13 mouse cellular contexts compared by ENCODE assay signal in the genomic region with DNA sequence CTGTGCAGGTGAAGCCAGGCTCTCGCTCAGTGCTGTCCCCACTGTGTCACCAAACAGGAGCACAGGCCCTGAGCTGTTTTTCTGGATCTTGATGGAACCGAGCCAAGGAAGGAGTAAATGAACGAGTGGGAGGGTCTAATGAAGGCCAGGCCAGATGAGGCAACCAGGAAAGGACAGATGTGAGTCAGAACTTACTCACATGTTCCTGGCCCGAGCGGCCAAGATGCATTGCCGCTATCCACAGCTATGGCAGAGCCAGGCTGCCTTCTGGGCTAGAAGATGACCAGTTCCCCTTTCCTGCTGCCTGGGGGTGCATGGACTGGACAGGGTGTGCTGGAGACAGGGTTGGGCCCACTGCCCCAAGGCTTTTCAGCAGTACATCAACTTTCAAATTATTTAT. TPM values are rescaled to one million over a fixed set of nuclear protein-coding genes. Genes with fewer than 3 reads are reported as not detected.
DNase-seq lines count a peak whose midpoint lies in the region; ATAC-seq and TF ChIP-seq lines count a peak whose summit lies in the region.
"Had no signal": no experiment of that assay in that cellular context is flagged by ENCODE, and none has a peak within 500 bp of the region (broad histone marks: within the 10 kb centered on the region; RNA-seq: fewer than 3 reads in every experiment).

No protein-coding gene starts in this region.

- no peak overlapping the region for H3K9ac ChIP-seq in embryonic facial prominence, embryonic 13.5 days
- H3K9ac ChIP-seq in stomach, postnatal 0 days (ENCODE audit: low read length) = no peak overlapping the region

- 76% methylated on average over 6 of the region's 6 CpGs for WGBS in embryonic facial prominence, embryonic 13.5 days
- 43% methylated on average over 6 of the region's 6 CpGs for WGBS in stomach, postnatal 0 days

- intact Hi-C loops in heart, postnatal 36 days (cut with DNase I) = no loop called here
- intact Hi-C loops in left cerebral cortex, postnatal 14 days (cut with DNase I) = no loop called here

- H3K27me3 ChIP-seq in embryonic facial prominence, embryonic 13.5 days = no peaks in the 10 kb centered on the region
- H3K27me3 ChIP-seq in stomach, postnatal 0 days (ENCODE audit: control insufficient read depth, insufficient read depth, low read length) = no peaks in the 10 kb centered on the region

- no peak overlapping the region for H3K4me2 ChIP-seq in embryonic facial prominence, embryonic 13.5 days
- H3K4me2 ChIP-seq in stomach, postnatal 0 days (replicated peaks; ENCODE audit: low read depth) = no peak overlapping the region

- no peak for TF ChIP-seq CTCF in stomach, postnatal 0 days (IDR thresholded peaks at IDR 0.05; ENCODE audit: low read depth)

- ATAC-seq in embryonic facial prominence, embryonic 13.5 days (ENCODE audit: insufficient number of reproducible peaks, insufficient read depth, low FRiP score, low TSS enrichment, low read depth) = 0 out of 2 replicates have a peak, but pooled peaks have one; percentile 13
- ATAC-seq in stomach, postnatal 0 days (ENCODE audit: low FRiP score, low TSS enrichment) = peak; percentile 79

- no peaks in the 10 kb centered on the region for H3K36me3 ChIP-seq in embryonic facial prominence, embryonic 13.5 days
- H3K36me3 ChIP-seq in stomach, postnatal 0 days (ENCODE audit: control insufficient read depth, insufficient read depth, low read length) = no peaks in the 10 kb centered on the region

- H3K27ac ChIP-seq in embryonic facial prominence, embryonic 13.5 days = no peak overlapping the region
- H3K27ac ChIP-seq in stomach, postnatal 0 days (replicated peaks) = peak overlapping the region; percentile 78
- H3K27ac ChIP-seq: left cerebral cortex, adult 2 months had no signal

- peak; percentile 56 to 68 for DNase-seq in urinary bladder, postnatal 36 days (ENCODE audit: low spot score in 2 of 2)
- DNase-seq in urinary bladder, postnatal 4 days (ENCODE audit: low spot score in 2 of 2) = no peak
- peak; percentile 56 to 62 for DNase-seq in heart, postnatal 36 days
- DNase-seq in stomach, postnatal 0 days (ENCODE audit: low spot score) = peak; percentile 58
- DNase-seq in testis, postnatal 10 days (ENCODE audit: low spot score) = no peak
- no peak for DNase-seq in right cerebral cortex, postnatal 4 days
- DNase-seq in left cerebral cortex, postnatal 14 days (ENCODE audit: low spot score in 2 of 2) = no peak

- H3K9me3 ChIP-seq in embryonic facial prominence, embryonic 13.5 days = no peaks in the 10 kb centered on the region
- H3K9me3 ChIP-seq in stomach, postnatal 0 days (ENCODE audit: control insufficient read depth, low read length) = no peaks in the 10 kb centered on the region

- no peak overlapping the region for H3K4me3 ChIP-seq in embryonic facial prominence, embryonic 13.5 days
- H3K4me3 ChIP-seq in stomach, postnatal 0 days (ENCODE audit: low read depth, low read length) = no peak overlapping the region
- H3K4me3 ChIP-seq: left cerebral cortex, adult 2 months had no signal

- no peak for TF ChIP-seq EP300 in stomach, postnatal 0 days (optimal IDR thresholded peaks at IDR 0.05)

- peaks cover 15% of the 10 kb centered on the region for H3K4me1 ChIP-seq in embryonic facial prominence, embryonic 13.5 days
- H3K4me1 ChIP-seq in stomach, postnatal 0 days (replicated peaks; ENCODE audit: control insufficient read depth, insufficient read depth) = no peaks in the 10 kb centered on the region

RNA-seq across cellular contexts. Expression of gene Cyb561, which starts 0.3 kb away (rescaled TPM):
- polyA plus RNA-seq in embryonic facial prominence, embryonic 13.5 days (2015; fragmentation: Nextera tagmentation; extraction: Ambion mirVana) = 15.5 and 16.1 TPM in 2 replicates
- 10 to 100 TPM in 1 of 2 experiments, 1 to 10 TPM in 1; 9.2 to 12.1 TPM for total RNA-seq in heart, postnatal 36 days (2021)
- 56.1 and 58.3 TPM in 2 replicates for polyA plus RNA-seq in stomach, postnatal 0 days (2015; fragmentation: Nextera tagmentation; extraction: Ambion mirVana)
- 10 to 100 TPM; 64.4 to 65.2 TPM for total RNA-seq in left cerebral cortex, postnatal 14 days (2021)

RNA-seq across cellular contexts. Expression of gene Ace, which starts 14.3 kb away (rescaled TPM):
- 0.65 and 0.94 TPM in 2 replicates for polyA plus RNA-seq in embryonic facial prominence, embryonic 13.5 days (2015; fragmentation: Nextera tagmentation; extraction: Ambion mirVana)
- total RNA-seq in heart, postnatal 36 days (2021) = 10 to 100 TPM; 21.9 to 38.1 TPM
- polyA plus RNA-seq in stomach, postnatal 0 days (2015; fragmentation: Nextera tagmentation; extraction: Ambion mirVana) = 2.1 and 2.4 TPM in 2 replicates
- 10 to 100 TPM in 1 of 2 experiments, 1 to 10 TPM in 1; 9.7 to 10.5 TPM for total RNA-seq in left cerebral cortex, postnatal 14 days (2021)

RNA-seq across cellular contexts. Expression of gene Ace3, which starts 41.1 kb away (rescaled TPM):
- not detected in 2 replicates for polyA plus RNA-seq in embryonic facial prominence, embryonic 13.5 days (2015; fragmentation: Nextera tagmentation; extraction: Ambion mirVana)
- total RNA-seq in heart, postnatal 36 days (2021) = not detected
- polyA plus RNA-seq in stomach, postnatal 0 days (2015; fragmentation: Nextera tagmentation; extraction: Ambion mirVana) = not detected in 2 replicates
- not detected for total RNA-seq in left cerebral cortex, postnatal 14 days (2021)
- total RNA-seq: common myeloid progenitor, adult 5-6 weeks; gastrocnemius, postnatal 36 days; left cerebral cortex, adult 2 months had no signal
- polyA plus RNA-seq: neural tube, embryonic 14.5 days; thymus, postnatal 0 days had no signal

RNA-seq across cellular contexts. Expression of gene Kcnh6, which starts 54.5 kb away (rescaled TPM):
- polyA plus RNA-seq in embryonic facial prominence, embryonic 13.5 days (2015; fragmentation: Nextera tagmentation; extraction: Ambion mirVana) = 0.31 and 0.70 TPM in 2 replicates
- under 1 TPM in 1 of 2 experiments, not detected in 1; 0.16 TPM for total RNA-seq in heart, postnatal 36 days (2021)
- 0.54 and 0.55 TPM in 2 replicates for polyA plus RNA-seq in stomach, postnatal 0 days (2015; fragmentation: Nextera tagmentation; extraction: Ambion mirVana)
- 1 to 10 TPM; 1.5 to 1.7 TPM for total RNA-seq in left cerebral cortex, postnatal 14 days (2021)
- total RNA-seq: common myeloid progenitor, adult 5-6 weeks; gastrocnemius, postnatal 36 days had no signal

Comparison
In these comparisons a context has a peak if more than half of its experiments do, and no peak if none do; other contexts are left out.
1. DNase-seq: peak in urinary bladder, postnatal 36 days (2 of 2), heart, postnatal 36 days (2 of 2) and stomach, postnatal 0 days (single experiment); none in urinary bladder, postnatal 4 days (0 of 2), testis, postnatal 10 days (single experiment), right cerebral cortex, postnatal 4 days (single experiment) and left cerebral cortex, postnatal 14 days (0 of 2).
2. RNA of gene Cyb561, which starts 0.3 kb away (total RNA-seq): 64.4 to 65.2 TPM in left cerebral cortex, postnatal 14 days; 9.2 to 12.1 TPM in heart, postnatal 36 days; every median in the first group is over 4 times any median in the second.